Mouse (Mus musculus) left cerebral cortex, adult 9 months (tissue): Measurements from ENCODE around the gene Fam24a.

Source experiments
- DNase-seq, 2 experiments: peaks; one replicate each; pipeline ENCODE4 v3.0.0; 2022; ENCODE audit warnings: low spot score in 2 of 2

Fam24a gene

GRCm38 (mm10) chr7:131333564-131333963, at the start of gene Fam24a:
Gene Fam24a (plus strand): TSS chr7:131333864.
- DNase-seq = no peak

- no peak for DNase-seq
Observed at GRCm38 (mm10) chr7:131297151-131297550, 36.5 kb upstream of the Fam24a start.

GRCm38 (mm10) chr7:131303340-131303739, 30.3 kb upstream of the Fam24a start:
- no peak for DNase-seq

- no peak for DNase-seq
Observed at GRCm38 (mm10) chr7:131306733-131307132, 26.9 kb upstream of the Fam24a start.

- DNase-seq = no peak
Observed at GRCm38 (mm10) chr7:131314493-131314892, 19.2 kb upstream of the Fam24a start.

GRCm38 (mm10) chr7:131317587-131317986, 16.1 kb upstream of the Fam24a start:
- DNase-seq = no peak

- DNase-seq = no peak
Observed at GRCm38 (mm10) chr7:131318340-131318739, 15.3 kb upstream of the Fam24a start.

- no peak for DNase-seq
Observed at GRCm38 (mm10) chr7:131322192-131322591, 11.5 kb upstream of the Fam24a start, which contains the start of gene Cuzd1. Gene Cuzd1 (minus strand): TSS chr7:131322292.

GRCm38 (mm10) chr7:131327054-131327453, 6.6 kb upstream of the Fam24a start:
- DNase-seq = no peak

- no peak for DNase-seq
Observed at GRCm38 (mm10) chr7:131329416-131329815, 4.2 kb upstream of the Fam24a start, which contains the start of gene Fam24b. Gene Fam24b (minus strand): TSS chr7:131329516.

GRCm38 (mm10) chr7:131331688-131332087, 2.0 kb upstream of the Fam24a start:
- DNase-seq = no peak

GRCm38 (mm10) chr7:131337502-131338068, 3.9 kb downstream of the Fam24a start:
- DNase-seq = no peak

GRCm38 (mm10) chr7:131345856-131346541, 12.3 kb downstream of the Fam24a start:
- no peak for DNase-seq

- DNase-seq = no peak
Observed at GRCm38 (mm10) chr7:131356105-131356504, 22.4 kb downstream of the Fam24a start.

GRCm38 (mm10) chr7:131362269-131362614, 28.6 kb downstream of the Fam24a start:
- DNase-seq = no peak

- peak; percentile 90 to 95 for DNase-seq
Observed at GRCm38 (mm10) chr7:131362615-131363300, 29.1 kb downstream of the Fam24a start, which contains the start of gene 2310057M21Rik. Gene 2310057M21Rik (minus strand): TSS chr7:131362759.

GRCm38 (mm10) chr7:131364131-131364530, 30.5 kb downstream of the Fam24a start:
- DNase-seq = no peak

GRCm38 (mm10) chr7:131370648-131371469, 37.2 kb downstream of the Fam24a start, which contains the start of gene Pstk:
Gene Pstk (plus strand): TSS chr7:131371141.
- DNase-seq = peak; percentile 67 to 89

- no peak for DNase-seq
Observed at GRCm38 (mm10) chr7:131371470-131371860, 37.8 kb downstream of the Fam24a start.

- no peak for DNase-seq
Observed at GRCm38 (mm10) chr7:131371880-131372651, 38.4 kb downstream of the Fam24a start.
